Mouse (Mus musculus) bone marrow macrophage, adult 2 months (primary cell): ENCODE data around the gene Efna3. TPM values are rescaled to one million over a fixed set of nuclear protein-coding genes. Genes with fewer than 3 reads are reported as not detected.

Experiments
- H3K27ac ChIP-seq: 2 replicates; pipeline ENCODE4 v1.5.1; 2012; ENCODE audit warnings: low read depth, low read length; ENCODE audit not compliant: insufficient read depth
- H3K4me1 ChIP-seq: 2 replicates; pipeline ENCODE4 v1.6.1; 2012; ENCODE audit warnings: low read length; ENCODE audit not compliant: control insufficient read depth, insufficient read depth
- H3K4me3 ChIP-seq: 2 replicates; pipeline ENCODE4 v1.5.1; 2012; ENCODE audit warnings: mild to moderate bottlenecking, low read length, moderate library complexity; ENCODE audit not compliant: insufficient read depth
- CTCF ChIP-seq: IDR thresholded peaks from 2 replicates; pipeline ENCODE4 v1.5.1; 2012; ENCODE audit warnings: low read depth, mild to moderate bottlenecking, low read length, moderate library complexity
- POLR2A ChIP-seq: IDR thresholded peaks from 2 replicates; pipeline ENCODE4 v1.6.1; 2012; ENCODE audit warnings: mild to moderate bottlenecking, low read depth, low read length, borderline replicate concordance
- polyA plus RNA-seq: library from polyadenylated mRNA; stranded (reverse); fragments of >200 nt; gene quantifications from 2 replicates; pipeline ENCODE4 v1.2.4, GENCODE M21; 2012; ENCODE audit not compliant: missing spikeins, insufficient read depth, insufficient read length

Efna3 gene
- polyA plus RNA-seq, 1 experiment = not detected

GRCm38 (mm10) chr3:89300071-89300470 is 22.7 kb downstream of the Efna3 start:
- H3K4me3 ChIP-seq = no peak overlapping the region
- H3K4me1 ChIP-seq = peaks cover 32% of the 10 kb centered on the region
- TF ChIP-seq CTCF = no peak
- TF ChIP-seq POLR2A = no peak
- H3K27ac ChIP-seq = no peak overlapping the region

DNA sequence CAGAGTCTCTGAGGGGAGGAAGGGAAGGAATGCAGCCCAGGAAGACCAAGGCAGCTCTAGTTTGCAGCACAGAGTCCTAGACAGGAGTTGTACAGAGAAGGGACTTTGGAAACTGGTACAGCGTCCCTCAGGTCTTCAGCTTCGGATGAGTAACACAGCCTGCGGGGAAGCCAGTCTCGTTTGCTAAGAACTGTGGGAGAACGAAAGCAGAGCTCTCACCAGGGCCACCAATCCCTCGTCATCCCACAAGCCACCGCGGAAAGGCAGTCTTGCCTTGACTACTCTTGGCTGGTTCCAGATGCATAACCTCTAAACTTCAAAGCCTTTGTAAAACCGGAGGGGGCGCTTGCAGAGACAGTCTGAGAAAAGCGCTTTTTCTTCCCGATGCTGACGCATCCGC is 23.3 kb downstream of the Efna3 start:
- Histone ChIP-seq H3K27ac (no peak overlapping the region), H3K4me3 (peak overlapping the region; percentile 23; the same call in 1 of the 2 replicates), H3K4me1 (peaks cover 34% of the 10 kb centered on the region)
- TF ChIP-seq CTCF (no peak), POLR2A (no peak)

GRCm38 (mm10) chr3:89298908-89299307 is 23.9 kb downstream of the Efna3 start:
- TF ChIP-seq POLR2A (no peak), CTCF (no peak)
- Histone ChIP-seq H3K4me3 (no peak overlapping the region), H3K27ac (no peak overlapping the region), H3K4me1 (peaks cover 34% of the 10 kb centered on the region)

DNA sequence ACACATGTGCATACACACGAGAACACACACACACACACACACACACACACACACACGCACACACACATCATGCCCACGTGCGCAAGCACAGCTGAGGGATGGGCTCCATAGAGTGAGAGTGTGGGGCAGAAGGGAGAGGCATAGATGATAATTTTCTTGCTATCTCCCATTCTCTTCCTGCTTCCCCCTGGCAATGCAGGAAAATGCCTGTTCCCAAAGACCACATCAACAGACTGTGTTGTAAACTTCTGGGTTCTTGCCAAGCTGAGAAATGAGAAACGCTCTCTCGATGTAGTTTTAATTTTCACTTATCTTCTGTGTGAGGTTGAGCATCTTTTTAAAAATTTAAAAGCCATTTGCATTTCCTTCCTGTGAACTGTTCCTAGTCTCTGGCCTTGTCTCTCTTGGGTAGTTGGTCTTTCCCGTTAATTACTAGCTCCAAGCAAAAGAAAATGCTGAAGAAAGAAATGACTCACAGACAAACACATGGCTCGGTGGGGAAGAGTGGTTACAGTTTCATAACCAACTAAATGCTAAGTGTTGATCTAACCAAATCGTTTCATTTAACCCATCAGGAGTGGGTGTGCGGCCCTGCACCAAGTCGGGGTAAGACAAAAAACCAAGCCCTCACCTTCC is 25.9 kb downstream of the Efna3 start:
- Histone ChIP-seq H3K4me3 (no peak overlapping the region), H3K27ac (peak overlapping the region; percentile 6; the same call in 1 of the 2 replicates), H3K4me1 (peaks cover 34% of the 10 kb centered on the region)
- TF ChIP-seq CTCF (no peak), POLR2A (no peak)

- Histone ChIP-seq H3K4me1 (peaks cover 34% of the 10 kb centered on the region), H3K27ac (peak overlapping the region; percentile 79), H3K4me3 (no peak overlapping the region)
- no peak for TF ChIP-seq CTCF
- no peak for TF ChIP-seq POLR2A
Observed at GRCm38 (mm10) chr3:89295685-89296230, 27.0 kb downstream of the Efna3 start.

DNA sequence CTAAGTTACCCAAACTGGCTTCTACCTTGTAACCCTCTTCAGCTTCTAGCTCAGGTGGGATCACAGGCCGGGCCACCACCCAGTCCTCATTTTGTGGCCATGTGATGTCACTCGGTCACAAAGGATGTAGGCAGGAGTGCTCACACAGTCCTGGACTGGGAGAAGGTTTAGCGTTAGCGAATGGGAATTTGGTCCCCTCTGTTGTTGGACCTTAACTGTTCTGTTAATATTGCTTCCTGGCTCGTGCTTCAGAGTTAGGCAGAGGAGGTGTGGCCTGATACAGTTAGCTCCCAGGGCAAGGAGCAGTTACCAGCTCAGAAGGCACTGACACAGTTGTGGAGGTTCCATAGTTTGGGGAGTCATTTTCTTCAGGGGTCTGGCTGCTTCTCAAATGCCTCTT is 28.6 kb downstream of the Efna3 start:
- TF ChIP-seq POLR2A (no peak), CTCF (no peak)
- no peak overlapping the region for H3K4me3 ChIP-seq
- H3K4me1 ChIP-seq = peaks cover 29% of the 10 kb centered on the region
- H3K27ac ChIP-seq = no peak overlapping the region

DNA sequence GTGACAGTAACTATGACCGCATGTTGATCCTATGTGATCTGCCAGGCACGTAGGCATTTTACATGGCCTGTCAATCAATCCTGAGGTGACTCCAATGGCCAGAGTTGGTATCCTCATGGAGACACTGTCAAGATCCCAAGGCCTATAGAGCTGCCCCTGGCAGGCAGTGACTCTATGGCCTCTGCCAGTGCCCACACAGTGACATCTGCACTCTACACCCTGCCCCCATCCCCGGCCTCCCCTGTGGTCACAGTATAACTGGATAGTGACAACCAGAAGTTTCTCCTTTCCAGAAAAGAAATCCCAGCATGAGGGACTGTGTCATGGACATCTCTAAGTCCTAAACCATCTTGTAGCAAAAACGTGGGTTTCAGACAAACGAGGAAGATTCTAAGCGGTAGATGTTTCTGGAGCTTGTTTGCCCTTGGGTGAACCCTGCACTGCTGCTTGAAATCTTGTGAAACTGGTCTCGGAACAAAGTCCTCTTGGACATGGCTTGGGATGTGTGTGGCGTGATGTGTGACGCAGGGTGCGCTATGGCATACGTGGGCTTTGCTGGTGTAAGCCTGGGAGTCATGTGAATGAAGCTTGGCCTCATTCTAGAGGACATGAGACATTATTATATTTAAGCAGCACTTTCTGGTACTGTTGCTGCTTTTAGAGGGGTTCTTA is 29.4 kb downstream of the Efna3 start:
- TF ChIP-seq POLR2A (no peak), CTCF (no peak)
- no peak overlapping the region for H3K27ac ChIP-seq
- H3K4me3 ChIP-seq = no peak overlapping the region
- peaks cover 36% of the 10 kb centered on the region for H3K4me1 ChIP-seq

- no peak overlapping the region for H3K4me3 ChIP-seq
- peaks cover 40% of the 10 kb centered on the region for H3K4me1 ChIP-seq
- no peak overlapping the region for H3K27ac ChIP-seq
- TF ChIP-seq CTCF (no peak), POLR2A (no peak)
Observed at GRCm38 (mm10) chr3:89292303-89292702, 30.5 kb downstream of the Efna3 start.

GRCm38 (mm10) chr3:89291874-89292273 is 30.9 kb downstream of the Efna3 start:
- Histone ChIP-seq H3K4me1 (peaks cover 35% of the 10 kb centered on the region), H3K27ac (no peak overlapping the region), H3K4me3 (no peak overlapping the region)
- no peak for TF ChIP-seq POLR2A
- TF ChIP-seq CTCF = no peak

DNA sequence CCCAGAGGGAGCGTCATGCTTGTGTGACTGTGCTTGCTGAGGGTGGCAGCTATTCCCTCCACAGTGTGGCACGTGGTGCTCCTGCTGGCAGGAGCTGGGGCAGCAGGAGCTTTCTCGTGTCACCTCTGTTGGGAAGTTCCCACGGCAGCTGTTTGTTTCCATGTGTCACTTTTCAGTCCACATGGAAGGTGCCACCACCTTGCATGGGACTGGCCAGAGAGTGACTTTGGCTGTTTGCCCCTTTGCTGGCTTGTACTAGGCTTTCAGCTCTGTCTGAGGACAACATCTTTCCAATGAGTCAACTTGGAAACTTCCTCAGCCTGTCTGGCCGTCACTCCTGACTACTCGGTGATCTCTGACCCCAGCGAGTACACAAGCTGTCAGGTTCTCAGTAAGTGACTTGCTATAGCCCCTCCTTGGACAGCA is 34.2 kb downstream of the Efna3 start:
- Histone ChIP-seq H3K4me1 (peaks cover 28% of the 10 kb centered on the region), H3K27ac (no peak overlapping the region), H3K4me3 (no peak overlapping the region)
- TF ChIP-seq POLR2A (no peak), CTCF (no peak)

- TF ChIP-seq POLR2A (no peak), CTCF (no peak)
- Histone ChIP-seq H3K4me3 (no peak overlapping the region), H3K4me1 (peaks cover 28% of the 10 kb centered on the region), H3K27ac (no peak overlapping the region)
Observed at GRCm38 (mm10) chr3:89287286-89287685, 35.5 kb downstream of the Efna3 start.
